Mouse (Mus musculus) C2C12 (cell line): ENCODE data around the gene D230025D16Rik.

Experiments
- CTCF ChIP-seq: IDR thresholded peaks from one replicate; pipeline ENCODE4 v1.5.1; 2011; ENCODE audit not compliant: control insufficient read depth, insufficient read depth, insufficient read length
- MAX ChIP-seq: IDR thresholded peaks from one replicate; pipeline ENCODE4 v1.6.1; 2011; ENCODE audit warnings: mild to moderate bottlenecking, control low read depth
- MYOD1 ChIP-seq: IDR thresholded peaks from one replicate; pipeline ENCODE4 v1.6.1; 2011; ENCODE audit warnings: low read depth; ENCODE audit not compliant: control insufficient read depth, insufficient read length

GRCm38 (mm10) chr8:105192182-105192581, 32.8 kb upstream of the D230025D16Rik start:
- TF ChIP-seq CTCF, result no peak
- TF ChIP-seq MAX, result no peak
- TF ChIP-seq MYOD1, result no peak
